Mouse (Mus musculus): ENCODE results near the gene Aatf.

The Aatf gene

GRCm38 (mm10) chr11:84513171-84514116 lies at the start of gene Aatf:
Gene Aatf (minus strand): TSS chr11:84513522.
- in situ Hi-C loops (cut with MboI, MseI): loop anchor here in 1 of 2 experiments (10.0 kb wide), 1 partner anchor 301 kb away; the partner anchor contains the start of gene Mrm1

- in situ Hi-C loops (cut with MboI, MseI): no loop called here
These were observed 49.5 kb upstream of the Aatf start for GRCm38 (mm10) chr11:84562758-84563347.

DNA sequence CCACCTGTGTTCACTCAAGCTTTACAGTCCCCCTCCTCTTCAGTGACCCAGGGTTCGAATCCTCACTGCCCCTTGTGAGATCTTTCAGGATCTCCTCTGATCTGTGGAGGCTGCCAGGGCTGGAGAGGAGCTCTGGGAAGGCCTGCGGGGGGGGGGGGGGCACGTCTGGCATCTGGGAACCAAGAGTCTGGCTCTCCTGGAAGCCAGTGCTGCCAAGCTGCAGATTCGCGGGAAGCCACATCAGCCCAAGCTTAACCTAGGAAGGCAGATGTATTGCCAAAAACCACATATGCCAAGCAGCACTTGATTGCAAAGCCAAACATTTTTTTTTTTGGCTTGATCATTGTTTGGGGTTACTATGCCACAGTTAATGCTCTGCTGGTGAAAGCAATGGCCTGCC lies 48.2 kb upstream of the Aatf start:
- in situ Hi-C loops (cut with MboI, MseI): no loop called here

- in situ Hi-C loops (cut with MboI, MseI): no loop called here
These were observed 40.6 kb upstream of the Aatf start for GRCm38 (mm10) chr11:84553821-84554450.

- in situ Hi-C loops (cut with MboI, MseI): no loop called here
These were observed 38.0 kb upstream of the Aatf start for GRCm38 (mm10) chr11:84551296-84551695.

DNA sequence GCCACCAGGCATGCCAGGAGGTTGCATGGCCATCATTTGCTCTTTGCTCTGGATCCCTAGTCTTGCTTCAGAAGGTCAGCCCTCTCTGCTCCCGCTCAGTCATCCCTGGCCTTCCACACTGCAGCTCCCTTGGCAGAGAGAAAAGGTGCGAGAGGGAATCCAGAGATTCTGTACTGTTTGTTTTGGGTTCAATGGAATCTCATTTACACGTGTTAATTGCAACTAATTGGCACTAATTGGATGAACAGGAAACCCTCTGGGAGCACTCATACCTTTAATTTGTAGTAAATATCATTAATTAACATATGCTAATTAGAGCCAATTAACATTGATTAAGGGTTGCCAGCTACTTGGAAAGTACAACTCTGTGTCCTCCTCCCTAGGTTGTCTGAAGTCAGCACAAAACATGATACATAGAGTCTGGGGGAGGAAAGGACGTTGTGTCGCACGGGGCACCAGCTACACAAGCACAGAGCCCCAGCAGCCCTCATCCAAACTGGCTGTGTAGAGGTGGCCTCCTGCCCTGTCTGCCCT lies 36.0 kb upstream of the Aatf start:
- in situ Hi-C loops (cut with MboI, MseI): no loop called here

GRCm38 (mm10) chr11:84548293-84548692 lies 35.0 kb upstream of the Aatf start:
- in situ Hi-C loops (cut with MboI, MseI): no loop called here

GRCm38 (mm10) chr11:84539981-84540380 lies 26.7 kb upstream of the Aatf start:
- in situ Hi-C loops (cut with MboI, MseI): no loop called here

DNA sequence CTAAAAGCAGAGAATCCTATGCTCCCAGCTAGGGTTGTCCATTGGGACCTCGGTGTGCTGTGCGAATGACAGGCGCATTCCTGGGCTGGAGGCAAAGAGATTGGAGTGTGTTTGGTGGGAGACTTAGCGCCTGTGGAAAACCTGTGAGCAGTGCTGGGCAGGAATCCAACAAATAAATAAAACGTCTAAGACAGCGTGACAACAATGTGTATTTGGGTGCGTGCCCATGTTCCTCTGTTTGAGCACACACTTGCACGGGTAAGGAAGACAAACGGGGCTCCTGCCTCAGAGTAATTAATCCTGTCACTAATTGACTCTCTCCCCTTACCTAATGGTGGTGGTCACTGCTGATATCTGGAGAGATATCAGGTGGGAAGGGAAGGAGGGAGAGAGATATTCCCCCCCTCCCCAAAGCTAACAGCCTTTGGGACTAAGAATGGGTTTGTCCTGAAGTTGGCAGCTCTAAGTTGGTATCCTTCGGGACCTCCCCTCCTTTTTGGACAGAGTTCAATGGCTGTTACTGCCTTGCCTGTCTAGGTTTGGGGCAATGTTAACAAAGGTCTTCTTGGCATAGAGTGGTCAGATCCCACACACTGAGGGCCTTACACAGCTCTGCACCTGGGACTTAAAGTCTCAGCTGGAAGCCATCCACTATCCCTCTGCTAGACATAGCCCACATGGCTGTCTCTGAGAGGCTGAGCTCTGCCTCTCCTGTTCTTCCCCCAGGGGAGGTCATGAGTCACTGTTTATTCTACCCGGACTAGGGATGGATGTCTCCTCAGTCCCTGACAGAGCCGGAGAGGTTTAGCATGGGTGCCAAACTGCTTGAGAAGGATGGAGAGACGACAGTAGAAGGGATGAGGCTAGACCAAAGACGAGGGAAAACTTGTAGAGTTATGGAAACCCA lies 16.7 kb upstream of the Aatf start:
- in situ Hi-C loops (cut with MboI, MseI): loop anchor here (5.0 to 10.0 kb wide), 2 partner anchors 405 to 1307 kb away; partner anchors contain the start of genes Acaca (in 1 of the 2) and Tada2a (in 1 of the 2)

- in situ Hi-C loops (cut with MboI, MseI): loop anchor here (5.0 to 10.0 kb wide), 2 partner anchors 404 to 1308 kb away; partner anchors contain the start of genes Acaca (in 1 of the 2) and Tada2a (in 1 of the 2)
These were observed 15.9 kb upstream of the Aatf start for GRCm38 (mm10) chr11:84529143-84529755.

DNA sequence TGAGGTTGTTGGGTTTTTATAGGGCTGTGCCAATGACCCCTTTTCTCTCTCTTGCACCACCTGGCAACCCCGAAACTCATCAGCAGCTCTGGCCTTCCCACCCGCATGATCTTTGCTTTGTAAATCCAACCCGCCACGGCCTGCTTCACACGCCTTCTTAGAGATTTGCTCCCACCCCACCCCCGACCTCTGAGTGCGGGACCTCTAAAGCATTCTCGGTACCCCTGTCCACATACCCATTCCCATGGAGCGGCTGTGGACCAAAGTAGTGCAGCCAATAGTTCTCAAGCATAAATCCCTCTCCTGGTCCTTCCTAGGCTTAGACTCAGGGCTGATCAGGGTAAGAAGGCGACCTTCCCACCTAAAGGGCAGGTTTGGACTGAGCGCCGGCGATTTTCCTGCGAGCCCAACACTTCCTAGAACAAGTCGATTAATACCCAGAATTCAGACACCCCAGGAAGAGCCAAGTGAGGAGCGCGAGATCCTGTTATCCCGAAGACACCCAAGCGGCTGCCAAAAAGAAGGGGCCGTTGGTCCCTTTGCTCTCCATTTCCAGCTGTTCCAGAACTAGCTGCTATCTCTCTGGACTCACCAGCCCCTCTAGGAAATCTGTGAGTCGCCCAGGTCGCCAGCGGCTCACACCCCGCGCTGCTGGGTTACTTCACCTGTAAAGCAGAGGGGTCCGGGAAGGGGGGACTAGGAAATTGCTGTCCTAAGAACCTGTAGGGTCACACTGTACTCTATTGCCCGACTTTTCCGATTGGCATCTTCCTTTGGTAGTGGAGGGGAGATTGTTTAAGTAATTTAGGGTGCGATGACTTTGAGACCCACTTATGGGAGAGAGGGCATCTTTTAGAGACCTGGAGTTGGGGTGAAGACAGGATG lies 13.9 kb upstream of the Aatf start:
- in situ Hi-C loops (cut with MboI, MseI): loop anchor here (5.0 to 10.0 kb wide), 2 partner anchors 402 to 1310 kb away; partner anchors contain the start of genes Acaca (in 1 of the 2) and Tada2a (in 1 of the 2)

- in situ Hi-C loops (cut with MboI, MseI): loop anchor here (5.0 to 10.0 kb wide), 2 partner anchors 402 to 1311 kb away; partner anchors contain the start of genes Acaca (in 1 of the 2) and Tada2a (in 1 of the 2)
These were observed 13.1 kb upstream of the Aatf start for GRCm38 (mm10) chr11:84526451-84526850.

- in situ Hi-C loops (cut with MboI, MseI): loop anchor here (5.0 to 10.0 kb wide), 2 partner anchors 401 to 1312 kb away; partner anchors contain the start of genes Acaca (in 1 of the 2) and Tada2a (in 1 of the 2)
These were observed 12.3 kb upstream of the Aatf start, which contains the start of gene Lhx1 for GRCm38 (mm10) chr11:84525421-84526274. Gene Lhx1 (minus strand): TSS chr11:84525535.

- in situ Hi-C loops (cut with MboI, MseI): loop anchor here (5.0 to 10.0 kb wide), 2 partner anchors 400 to 1313 kb away; partner anchors contain the start of genes Acaca (in 1 of the 2) and Tada2a (in 1 of the 2)
These were observed 11.4 kb upstream of the Aatf start for GRCm38 (mm10) chr11:84524511-84525270.

- in situ Hi-C loops (cut with MboI, MseI): loop anchor here in 1 of 2 experiments (10.0 kb wide), 1 partner anchor 399 kb away; the partner anchor contains the start of genes Acaca and Tada2a
These were observed 10.7 kb upstream of the Aatf start for GRCm38 (mm10) chr11:84523841-84524510.

DNA sequence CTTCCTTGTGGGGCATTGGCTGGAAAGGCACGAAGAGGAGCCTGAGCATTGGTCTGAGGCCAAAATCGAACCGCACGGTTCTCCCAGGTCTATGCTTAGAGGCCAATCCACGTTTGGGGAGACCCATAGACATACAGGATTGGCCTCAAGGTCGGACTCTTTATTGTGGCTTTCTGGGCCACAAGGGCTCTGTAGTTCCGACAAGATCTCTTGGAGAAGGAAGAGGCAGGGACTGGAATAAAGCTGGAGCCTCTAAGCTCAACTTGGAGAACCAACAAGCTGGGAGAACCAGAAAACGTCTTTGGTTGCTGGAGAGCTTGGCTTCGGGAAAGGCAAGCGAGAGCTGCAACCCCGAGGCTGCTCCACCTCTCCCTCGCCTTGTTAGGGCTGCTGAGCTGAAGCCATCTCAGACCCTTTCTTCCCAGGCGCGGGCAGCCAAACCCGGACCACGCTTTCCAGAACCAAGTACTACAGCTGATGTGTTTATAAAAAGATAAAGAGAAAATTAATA lies 10.1 kb upstream of the Aatf start:
- in situ Hi-C loops (cut with MboI, MseI): loop anchor here in 1 of 2 experiments (10.0 kb wide), 1 partner anchor 399 kb away; the partner anchor contains the start of genes Acaca and Tada2a
